ENCODE assay signal across 10 mouse cellular contexts in the genomic region with DNA sequence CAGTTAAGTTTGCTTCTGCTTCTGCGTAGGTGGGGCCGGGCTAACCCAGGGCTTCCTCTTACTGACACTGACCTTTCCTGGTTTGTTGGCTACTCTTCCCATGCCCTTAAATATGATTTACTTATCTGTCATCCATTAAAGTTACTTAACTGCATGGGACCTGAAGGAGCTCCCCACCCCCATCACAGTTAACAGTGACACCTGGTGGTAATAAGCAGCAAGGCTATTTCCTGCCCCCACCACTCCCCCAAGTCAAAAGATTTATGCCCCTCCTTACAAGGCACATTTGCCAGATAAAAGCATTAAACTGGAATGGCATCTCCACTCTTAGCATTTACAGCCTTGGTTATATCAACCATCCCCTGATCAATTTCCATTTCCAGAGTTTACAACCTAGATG. TPM values are rescaled to one million over a fixed set of nuclear protein-coding genes. Genes with fewer than 3 reads are reported as not detected.
A peak's percentile ranks its signal among the peaks of the same experiment; 100 is the strongest.
DNase-seq lines count a peak whose midpoint lies in the region; ATAC-seq and TF ChIP-seq lines count a peak whose summit lies in the region.
"Had no signal": no experiment of that assay in that cellular context is flagged by ENCODE, and none has a peak within 500 bp of the region (broad histone marks: within the 10 kb centered on the region; RNA-seq: fewer than 3 reads in every experiment).

No protein-coding gene starts in this region.

- no peak overlapping the region for H3K4me3 ChIP-seq in embryonic facial prominence, embryonic 11.5 days (ENCODE audit: low read depth, low read length)
- H3K4me3 ChIP-seq in embryonic facial prominence, embryonic 10.5 days = no peak overlapping the region
- H3K4me3 ChIP-seq in lung, embryonic 14.5 days (ENCODE audit: low read depth, low read length) = no peak overlapping the region
- no peak overlapping the region for H3K4me3 ChIP-seq in bone marrow macrophage, adult 2 months (ENCODE audit: insufficient read depth, low read length)
- no peak overlapping the region for H3K4me3 ChIP-seq in neural tube, embryonic 14.5 days (ENCODE audit: low read depth, low read length)
- H3K4me3 ChIP-seq: erythroblast, embryonic 14.5 days; megakaryocyte, embryonic 14.5 days had no signal

- TF ChIP-seq CTCF in lung, embryonic 14.5 days (IDR thresholded peaks at IDR 0.05; ENCODE audit: low read depth) = peak; percentile 63
- TF ChIP-seq CTCF in bone marrow macrophage, adult 2 months (IDR thresholded peaks at IDR 0.05; ENCODE audit: low read depth, low read length) = peak; percentile 25; the same call in 1 of the 2 replicates

- no peaks in the 10 kb centered on the region for H3K36me3 ChIP-seq in embryonic facial prominence, embryonic 11.5 days (replicated peaks; ENCODE audit: control insufficient read depth, insufficient read depth, low read depth, low read length)
- peaks cover 84% of the 10 kb centered on the region for H3K36me3 ChIP-seq in embryonic facial prominence, embryonic 10.5 days (replicated peaks)
- peaks cover 50% of the 10 kb centered on the region for H3K36me3 ChIP-seq in lung, embryonic 14.5 days (ENCODE audit: insufficient read depth)
- peaks cover 3% of the 10 kb centered on the region; the same call in 1 of the 2 replicates for H3K36me3 ChIP-seq in neural tube, embryonic 14.5 days (ENCODE audit: control insufficient read depth, insufficient read depth, low read length)

- H3K27ac ChIP-seq in embryonic facial prominence, embryonic 11.5 days (replicated peaks; ENCODE audit: low read depth, low read length) = no peak overlapping the region
- no peak overlapping the region for H3K27ac ChIP-seq in embryonic facial prominence, embryonic 10.5 days (replicated peaks)
- no peak overlapping the region for H3K27ac ChIP-seq in lung, embryonic 14.5 days (ENCODE audit: low read depth)
- no peak overlapping the region for H3K27ac ChIP-seq in bone marrow macrophage, adult 2 months (ENCODE audit: insufficient read depth, low read depth, low read length)
- no peak overlapping the region for H3K27ac ChIP-seq in neural tube, embryonic 14.5 days (ENCODE audit: low read depth, low read length)

- H3K4me1 ChIP-seq in embryonic facial prominence, embryonic 11.5 days (ENCODE audit: control insufficient read depth, insufficient read depth, low read length) = no peaks in the 10 kb centered on the region
- peaks cover 5% of the 10 kb centered on the region; the same call in 1 of the 2 replicates for H3K4me1 ChIP-seq in embryonic facial prominence, embryonic 10.5 days
- H3K4me1 ChIP-seq in lung, embryonic 14.5 days (ENCODE audit: insufficient read depth) = no peaks in the 10 kb centered on the region
- H3K4me1 ChIP-seq in bone marrow macrophage, adult 2 months (ENCODE audit: control insufficient read depth, insufficient read depth, low read length) = peaks cover 14% of the 10 kb centered on the region
- H3K4me1 ChIP-seq in neural tube, embryonic 14.5 days (ENCODE audit: control insufficient read depth, insufficient read depth, low read length) = peaks cover 29% of the 10 kb centered on the region; the same call in 1 of the 2 replicates

- WGBS in embryonic facial prominence, embryonic 11.5 days = 91% methylated on average over 2 of the region's 2 CpGs
- 90% methylated on average over 2 of the region's 2 CpGs for WGBS in embryonic facial prominence, embryonic 10.5 days
- 86% methylated on average over 2 of the region's 2 CpGs for WGBS in lung, embryonic 14.5 days
- 78% methylated on average over 2 of the region's 2 CpGs for WGBS in neural tube, embryonic 14.5 days

- intact Hi-C loops in left cerebral cortex, postnatal 25 days (cut with DNase I) = loop anchor here (5.0 kb wide), 1 partner anchor 353 kb away; no protein-coding TSS in a partner anchor

- H3K9ac ChIP-seq in embryonic facial prominence, embryonic 11.5 days (replicated peaks; ENCODE audit: low read length) = no peak overlapping the region
- H3K9ac ChIP-seq in lung, embryonic 14.5 days = no peak overlapping the region
- no peak overlapping the region for H3K9ac ChIP-seq in neural tube, embryonic 14.5 days (replicated peaks; ENCODE audit: low read depth, low read length)

- peak; percentile 25 for DNase-seq in embryonic facial prominence, embryonic 11.5 days (ENCODE audit: low spot score)
- no peak for DNase-seq in embryonic facial prominence, embryonic 10.5 days (ENCODE audit: low spot score)
- DNase-seq in lung, embryonic 14.5 days = peak; percentile 30
- no peak for DNase-seq in lung, postnatal 25 days (ENCODE audit: low spot score)
- no peak for DNase-seq in spleen, postnatal 36 days (ENCODE audit: low spot score in 2 of 2)
- DNase-seq in left cerebral cortex, postnatal 25 days (ENCODE audit: low spot score in 2 of 2) = no peak

- no peaks in the 10 kb centered on the region for H3K27me3 ChIP-seq in embryonic facial prominence, embryonic 11.5 days (ENCODE audit: control insufficient read depth, insufficient read depth, low read length)
- no peaks in the 10 kb centered on the region for H3K27me3 ChIP-seq in embryonic facial prominence, embryonic 10.5 days (replicated peaks; ENCODE audit: low read depth, poor library complexity, severe bottlenecking)
- H3K27me3 ChIP-seq in lung, embryonic 14.5 days (ENCODE audit: insufficient read depth, low read length) = no peaks in the 10 kb centered on the region
- H3K27me3 ChIP-seq in neural tube, embryonic 14.5 days (ENCODE audit: control insufficient read depth, insufficient read depth, low read length) = no peaks in the 10 kb centered on the region
- H3K27me3 ChIP-seq: megakaryocyte, embryonic 14.5 days had no signal

- no peak for ATAC-seq in embryonic facial prominence, embryonic 11.5 days (replicated peaks; ENCODE audit: insufficient number of reproducible peaks, low FRiP score, low TSS enrichment, low read depth)
- no peak for ATAC-seq in lung, embryonic 14.5 days (ENCODE audit: insufficient read depth)
- ATAC-seq in neural tube, embryonic 14.5 days (ENCODE audit: low read depth) = peak; percentile 18; the same call in 1 of the 2 replicates

- H3K4me2 ChIP-seq in embryonic facial prominence, embryonic 11.5 days (ENCODE audit: low read depth, low read length) = no peak overlapping the region
- H3K4me2 ChIP-seq in lung, embryonic 14.5 days = no peak overlapping the region
- H3K4me2 ChIP-seq in neural tube, embryonic 14.5 days (ENCODE audit: low read depth, low read length) = no peak overlapping the region

- no peaks in the 10 kb centered on the region for H3K9me3 ChIP-seq in embryonic facial prominence, embryonic 11.5 days (replicated peaks; ENCODE audit: control insufficient read depth, low read length)
- no peaks in the 10 kb centered on the region for H3K9me3 ChIP-seq in embryonic facial prominence, embryonic 10.5 days
- no peaks in the 10 kb centered on the region for H3K9me3 ChIP-seq in lung, embryonic 14.5 days (ENCODE audit: low read depth, low read length)
- no peaks in the 10 kb centered on the region for H3K9me3 ChIP-seq in neural tube, embryonic 14.5 days (ENCODE audit: control insufficient read depth, low read length)
- H3K9me3 ChIP-seq: megakaryocyte, embryonic 14.5 days had no signal

- no peak for TF ChIP-seq POLR2A in bone marrow macrophage, adult 2 months (IDR thresholded peaks at IDR 0.05; ENCODE audit: borderline replicate concordance, low read depth, low read length)

RNA-seq across cellular contexts. Expression of a gene that starts 38.3 kb away (rescaled TPM):
- 27.9 and 28.5 TPM in 2 replicates for polyA plus RNA-seq in embryonic facial prominence, embryonic 11.5 days (2014; fragmentation: Nextera tagmentation; extraction: Ambion mirVana)
- polyA plus RNA-seq in embryonic facial prominence, embryonic 10.5 days (2016; fragmentation: Nextera tagmentation; extraction: Ambion mirVana) = 37.8 and 39.2 TPM in 2 replicates
- 25.9 and 27.3 TPM in 2 replicates for polyA plus RNA-seq in lung, embryonic 14.5 days (2014; fragmentation: Nextera tagmentation; extraction: Ambion mirVana)
- polyA plus RNA-seq in bone marrow macrophage, adult 2 months (2012; ENCODE audit: insufficient read depth, insufficient read length, missing spikeins) = 14.2 and 14.7 TPM in 2 replicates
- polyA plus RNA-seq in neural tube, embryonic 14.5 days (2014; fragmentation: Nextera tagmentation; extraction: Ambion mirVana) = 13.8 and 16.9 TPM in 2 replicates
- total RNA-seq in left cerebral cortex, postnatal 25 days (2021) = 10 to 100 TPM; 20.3 to 21.0 TPM

RNA-seq across cellular contexts. Expression of a gene that starts 38.4 kb away (rescaled TPM):
- polyA plus RNA-seq in embryonic facial prominence, embryonic 11.5 days (2014; fragmentation: Nextera tagmentation; extraction: Ambion mirVana) = 59.2 and 62.7 TPM in 2 replicates
- 54.0 and 57.9 TPM in 2 replicates for polyA plus RNA-seq in embryonic facial prominence, embryonic 10.5 days (2016; fragmentation: Nextera tagmentation; extraction: Ambion mirVana)
- polyA plus RNA-seq in lung, embryonic 14.5 days (2014; fragmentation: Nextera tagmentation; extraction: Ambion mirVana) = 48.8 and 50.9 TPM in 2 replicates
- polyA plus RNA-seq in bone marrow macrophage, adult 2 months (2012; ENCODE audit: insufficient read depth, insufficient read length, missing spikeins) = 14.7 and 15.2 TPM in 2 replicates
- 34.4 and 38.6 TPM in 2 replicates for polyA plus RNA-seq in neural tube, embryonic 14.5 days (2014; fragmentation: Nextera tagmentation; extraction: Ambion mirVana)
- total RNA-seq in left cerebral cortex, postnatal 25 days (2021) = 10 to 100 TPM; 38.5 to 45.4 TPM

Comparison
In these comparisons a context has a peak if more than half of its experiments do, and no peak if none do; other contexts are left out.
1. DNase-seq: peak in embryonic facial prominence, embryonic 11.5 days (single experiment) and lung, embryonic 14.5 days (single experiment); none in embryonic facial prominence, embryonic 10.5 days (single experiment), lung, postnatal 25 days (single experiment), spleen, postnatal 36 days (0 of 2) and left cerebral cortex, postnatal 25 days (0 of 2).